Mouse (Mus musculus) ES-Bruce4 (cell line): ENCODE data around the gene Rab1a.

Source experiments
- CTCF ChIP-seq: IDR thresholded peaks from one replicate; pipeline ENCODE4 v1.8.1; 2011; ENCODE audit warnings: low read depth, low read length
- EP300 ChIP-seq: IDR thresholded peaks from 2 replicates; pipeline ENCODE4 v1.6.1; 2011; ENCODE audit warnings: low read depth, low read length; ENCODE audit not compliant: insufficient read depth
- POLR2A ChIP-seq: IDR thresholded peaks from one replicate; pipeline ENCODE4 v1.8.1; 2011; ENCODE audit warnings: low read length; ENCODE audit not compliant: insufficient read depth

DNA sequence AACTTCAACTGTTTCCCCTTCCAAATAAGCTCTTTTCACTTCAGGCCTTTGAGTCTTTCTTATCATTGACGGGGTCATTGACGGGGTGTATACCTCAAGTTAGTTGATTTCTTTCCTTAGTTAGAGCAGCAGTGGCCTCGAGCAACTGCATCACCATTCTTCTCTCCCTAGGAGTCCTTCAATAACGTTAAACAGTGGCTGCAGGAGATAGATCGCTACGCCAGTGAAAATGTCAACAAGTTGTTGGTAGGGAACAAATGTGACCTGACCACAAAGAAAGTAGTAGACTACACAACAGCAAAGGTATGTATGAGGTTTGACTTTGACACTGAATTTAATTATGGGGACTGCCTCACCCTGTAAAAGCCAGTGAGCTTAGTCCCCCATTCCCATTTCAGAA is 23.0 kb downstream of the Rab1a start:
- TF ChIP-seq POLR2A (no peak), EP300 (no peak), CTCF (no peak)
